Mouse (Mus musculus) thymus, adult 2 months (tissue): ENCODE data around the gene Slc10a7. TPM values are rescaled to one million over a fixed set of nuclear protein-coding genes. Genes with fewer than 3 reads are reported as not detected.

ENCODE experiments used
- DNase-seq: peaks from one replicate; pipeline ENCODE4 v3.0.0; 2021
- H3K27ac ChIP-seq: fragments of 200-500 bp; 2 replicates; pipeline ENCODE4 v1.5.1; 2012; ENCODE audit warnings: low read length, control low read depth; ENCODE audit not compliant: control insufficient read depth, insufficient read depth
- H3K27me3 ChIP-seq: fragments of 200-500 bp; 2 replicates; pipeline ENCODE4 v1.6.1; 2012; ENCODE audit warnings: mild to moderate bottlenecking, low read length, moderate library complexity, mixed read lengths; ENCODE audit not compliant: control insufficient read depth, insufficient read depth
- H3K36me3 ChIP-seq: fragments of 200-500 bp; 2 replicates; pipeline ENCODE4 v1.6.1; 2012; ENCODE audit warnings: mild to moderate bottlenecking, low read length, moderate library complexity; ENCODE audit not compliant: control insufficient read depth, insufficient read depth
- H3K4me1 ChIP-seq: fragments of 200-500 bp; replicated peaks from 2 replicates; pipeline ENCODE4 v1.6.1; 2012; ENCODE audit warnings: low read length; ENCODE audit not compliant: control insufficient read depth, insufficient read depth
- H3K4me3 ChIP-seq: fragments of 200-500 bp; 2 replicates; pipeline ENCODE4 v1.5.1; 2012; ENCODE audit warnings: mild to moderate bottlenecking, low read length, control low read depth, moderate library complexity; ENCODE audit not compliant: control insufficient read depth, insufficient read depth
- CTCF ChIP-seq: fragments of 200-500 bp; IDR thresholded peaks from 2 replicates; pipeline ENCODE4 v1.5.1; 2012; ENCODE audit warnings: mild to moderate bottlenecking, control low read depth, low read length, moderate library complexity, borderline replicate concordance; ENCODE audit not compliant: control insufficient read depth, poor library complexity, insufficient read depth; ENCODE audit errors: extremely low read depth
- POLR2A ChIP-seq: fragments of 200-500 bp; IDR thresholded peaks from 2 replicates; pipeline ENCODE4 v1.6.1; 2012; ENCODE audit warnings: mild to moderate bottlenecking, low read length, control low read depth, moderate library complexity; ENCODE audit not compliant: control insufficient read depth, poor library complexity, insufficient read depth; ENCODE audit errors: extremely low read depth
- WGBS: fragments of 180-500 bp; shearing (Covaris S2); methylation state at CpG from one replicate; pipeline ENCODE4 v1.1.7; 2018; 5-methylcytosine and 5-hydroxymethylcytosine counted together
- polyA plus RNA-seq: library from polyadenylated mRNA; depleted of rRNA; stranded (reverse); fragments of >200 nt; gene quantifications from 2 replicates; pipeline ENCODE4 v1.2.3, GENCODE M21; 2012; rRNA removed

Gene Slc10a7
- polyA plus RNA-seq, 1 experiment = 22.1 TPM

DNA sequence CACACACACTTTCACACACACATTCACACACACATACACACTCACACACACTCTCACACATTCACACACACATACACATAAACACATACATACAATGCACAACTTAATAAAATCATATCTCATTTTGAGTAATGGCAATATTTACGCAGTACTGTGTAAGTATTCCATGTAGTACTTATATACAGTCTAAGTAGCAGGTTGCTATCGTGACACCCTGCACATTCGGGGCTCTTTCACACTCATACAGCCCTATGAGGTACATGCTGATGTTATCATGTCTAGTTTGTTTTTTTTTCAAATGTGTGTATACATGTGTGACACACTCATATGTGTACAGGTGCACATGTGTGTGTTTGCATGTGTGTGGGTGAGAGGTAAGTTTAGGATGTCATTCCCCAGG lies 261.4 kb downstream of the Slc10a7 start:
- DNase-seq = no peak
- H3K4me1 ChIP-seq = no peaks in the 10 kb centered on the region
- no peak overlapping the region for H3K27ac ChIP-seq
- no peak for TF ChIP-seq CTCF
- TF ChIP-seq POLR2A = no peak
- 95% methylated on average over 3 of the region's 3 CpGs for WGBS
- H3K36me3 ChIP-seq = no peaks in the 10 kb centered on the region
- H3K27me3 ChIP-seq = no peaks in the 10 kb centered on the region
- no peak overlapping the region for H3K4me3 ChIP-seq

DNA sequence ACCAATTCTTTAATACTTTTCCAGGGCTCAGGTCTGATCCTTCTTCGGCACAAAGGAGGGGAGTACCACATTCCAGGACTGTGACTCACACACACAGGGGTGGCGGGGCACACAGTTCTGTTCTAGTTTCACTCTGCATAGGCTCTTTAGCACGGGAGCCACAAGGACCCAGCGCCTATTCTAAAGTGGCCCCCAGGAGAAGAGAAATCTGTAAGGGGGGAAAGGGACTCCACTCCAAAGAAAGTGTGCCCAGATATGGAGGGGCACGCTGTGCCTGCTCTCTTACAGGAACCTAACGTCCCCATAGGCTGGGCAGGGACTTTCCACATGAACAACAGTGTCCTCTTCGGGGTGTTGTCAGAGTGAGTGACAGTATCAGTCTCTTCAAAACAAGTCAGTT lies 262.1 kb downstream of the Slc10a7 start:
- DNase-seq = no peak
- Histone ChIP-seq H3K4me3 (no peak overlapping the region), H3K36me3 (no peaks in the 10 kb centered on the region), H3K27me3 (no peaks in the 10 kb centered on the region), H3K27ac (no peak overlapping the region), H3K4me1 (no peaks in the 10 kb centered on the region)
- TF ChIP-seq CTCF (no peak), POLR2A (no peak)
- 84% methylated on average over 7 of the region's 7 CpGs for WGBS

DNA sequence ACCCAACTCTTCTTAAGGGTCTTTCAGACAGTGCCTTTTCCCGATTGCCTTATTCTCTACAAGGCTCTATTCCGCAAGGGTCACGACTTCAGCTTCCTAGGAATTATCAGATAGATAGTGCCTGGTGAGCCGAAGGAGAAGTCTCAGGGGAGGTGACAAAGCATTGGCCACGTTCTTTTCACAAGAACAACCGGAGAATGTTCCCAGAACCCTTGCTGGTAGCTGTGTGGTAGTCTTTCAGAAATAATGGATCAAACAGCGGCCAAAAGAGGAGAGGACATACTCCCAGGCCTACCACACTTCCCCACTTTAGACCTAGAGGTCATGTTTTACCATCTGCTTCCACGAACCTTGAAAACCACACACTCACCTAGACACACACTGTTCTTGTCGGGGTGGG lies 267.7 kb downstream of the Slc10a7 start:
- DNase-seq = no peak
- H3K27ac ChIP-seq = no peak overlapping the region
- H3K27me3 ChIP-seq = no peaks in the 10 kb centered on the region
- no peak overlapping the region for H3K4me3 ChIP-seq
- TF ChIP-seq CTCF (no peak), POLR2A (no peak)
- WGBS = 90% methylated on average over 9 of the region's 9 CpGs
- no peaks in the 10 kb centered on the region for H3K4me1 ChIP-seq
- H3K36me3 ChIP-seq = no peaks in the 10 kb centered on the region

Other genes with a start within 250 kb of the Slc10a7 start
- gene Pou4f2, start 72.7 kb upstream of the Slc10a7 start, polyA plus RNA-seq = 0.06 TPM in 1 of 2 replicates, not detected in the other
- 57.9 and 59.4 TPM in 2 replicates for gene Rbmxl1, start 448 bp upstream of the Slc10a7 start, polyA plus RNA-seq